Mouse (Mus musculus) spleen, embryonic (tissue): ENCODE results near the gene Prnd.

ENCODE experiments used
- CTCF ChIA-PET: fragments of 350-600 bp; sonication (Branson Sonifier 250); formaldehyde crosslinking; loops from one replicate; lab custom pipeline; 2022; lab: Charles Lee

Prnd gene

DNA sequence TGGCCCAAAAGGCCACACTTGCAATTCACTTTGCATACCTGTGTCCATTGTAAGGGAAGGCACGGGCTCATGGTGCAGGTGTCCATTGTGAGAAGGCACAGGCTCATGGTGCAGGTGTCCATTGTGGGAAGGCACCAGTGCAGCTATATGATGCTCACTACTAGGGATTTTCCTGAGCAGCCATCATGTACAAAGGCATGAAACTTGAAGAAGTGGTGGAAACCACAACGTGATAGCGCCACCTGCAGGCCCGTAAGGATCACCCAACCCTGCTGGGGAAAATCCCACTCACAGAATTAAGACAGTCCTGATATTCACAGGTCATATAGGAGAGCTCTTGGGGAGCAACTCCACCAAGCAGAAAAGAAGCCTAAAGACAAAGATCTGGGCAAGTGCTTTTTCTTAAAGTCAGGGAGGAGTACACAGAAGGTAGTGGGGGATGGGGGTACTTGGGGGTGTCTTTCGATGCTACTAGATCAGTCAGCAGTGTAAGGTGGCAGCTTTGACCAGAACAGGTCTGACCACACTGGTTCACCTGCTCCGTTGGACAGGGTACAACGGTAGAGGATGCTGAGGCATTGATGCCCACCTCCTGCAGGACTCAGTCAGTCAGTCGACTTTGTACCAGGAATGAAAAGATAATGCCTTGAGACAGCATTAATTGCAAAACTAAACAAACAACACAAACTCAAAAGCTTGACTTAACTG is 11.1 kb upstream of the Prnd start:
- CTCF ChIA-PET, result no interaction called here

DNA sequence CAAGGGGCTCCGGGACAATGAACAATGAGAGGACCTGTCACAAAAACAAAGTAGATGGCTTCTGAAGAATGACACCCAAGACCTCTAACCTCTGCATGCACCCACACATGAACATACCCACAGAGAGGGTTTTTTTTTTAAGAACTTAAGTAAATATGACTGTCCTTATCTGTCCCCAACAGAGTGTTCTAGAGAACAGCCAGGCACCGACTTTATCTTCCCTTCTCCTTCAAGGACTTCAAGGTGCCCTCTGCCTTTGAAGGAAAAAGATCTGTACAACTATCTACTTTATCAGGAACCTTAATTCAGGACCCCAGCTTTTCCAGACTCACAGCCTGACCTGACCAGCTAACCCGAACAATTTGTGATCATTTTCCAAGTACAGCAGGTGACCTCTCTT is 10.2 kb upstream of the Prnd start:
- CTCF ChIA-PET, result no interaction called here

DNA sequence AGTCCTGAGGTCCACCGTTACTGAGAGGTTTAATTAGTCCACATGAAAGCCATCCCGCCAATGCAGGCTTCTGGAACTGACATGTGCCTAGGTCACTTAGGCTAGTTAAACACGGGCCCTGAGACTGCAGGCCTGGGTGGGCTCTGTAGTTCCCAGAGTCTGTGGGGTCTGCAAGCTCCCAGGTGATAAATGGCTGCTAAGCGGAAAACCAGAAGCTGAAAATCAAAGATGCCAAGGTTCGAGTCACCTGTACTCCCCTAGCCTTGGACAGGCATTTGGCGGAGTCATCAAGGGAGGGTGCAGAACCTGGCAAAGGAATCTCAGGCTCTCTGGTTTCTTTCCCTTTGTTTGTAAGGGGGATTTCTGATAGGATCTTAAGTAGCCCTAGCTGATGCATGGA is 9.2 kb upstream of the Prnd start:
- CTCF ChIA-PET, result no interaction called here

DNA sequence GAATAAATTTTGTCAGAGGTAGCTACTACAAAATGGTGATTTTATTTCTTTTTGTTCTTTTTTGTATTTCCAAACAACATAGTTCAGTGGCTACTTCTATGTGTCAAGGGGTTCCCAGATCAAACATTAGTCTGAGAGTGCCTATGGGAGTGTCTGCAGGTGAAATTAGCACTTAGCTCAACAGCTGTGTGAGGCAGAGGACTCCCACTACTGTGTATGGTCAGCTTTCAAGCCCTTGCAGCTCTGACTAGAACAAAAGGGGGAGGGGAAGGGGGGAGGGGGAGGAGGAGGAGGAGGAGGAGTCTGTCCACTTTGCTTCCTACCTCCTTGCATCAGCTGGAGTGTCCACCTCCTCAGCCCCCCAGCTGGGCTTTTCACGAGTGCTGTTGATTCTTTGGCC is 6.3 kb upstream of the Prnd start:
- CTCF ChIA-PET, result no interaction called here

DNA sequence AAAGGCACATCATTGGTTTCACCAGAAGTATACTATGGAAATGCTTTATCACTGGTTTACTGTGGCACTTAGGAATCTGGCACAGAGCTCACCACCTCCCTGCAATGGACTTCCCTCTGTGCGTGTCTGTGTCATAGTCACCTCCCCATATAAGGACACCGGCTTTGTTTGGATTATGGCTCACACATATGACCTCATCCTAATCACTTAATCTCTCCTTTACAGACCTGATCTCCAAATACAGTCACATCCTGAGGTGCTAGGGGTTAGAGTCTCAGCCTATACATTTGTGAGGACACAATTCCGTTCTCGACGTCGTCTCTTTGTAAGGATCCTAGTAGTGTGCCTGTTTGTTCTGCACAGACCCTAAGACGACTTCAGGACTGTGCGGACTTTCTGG is 5.4 kb upstream of the Prnd start:
- CTCF ChIA-PET, result no interaction called here

DNA sequence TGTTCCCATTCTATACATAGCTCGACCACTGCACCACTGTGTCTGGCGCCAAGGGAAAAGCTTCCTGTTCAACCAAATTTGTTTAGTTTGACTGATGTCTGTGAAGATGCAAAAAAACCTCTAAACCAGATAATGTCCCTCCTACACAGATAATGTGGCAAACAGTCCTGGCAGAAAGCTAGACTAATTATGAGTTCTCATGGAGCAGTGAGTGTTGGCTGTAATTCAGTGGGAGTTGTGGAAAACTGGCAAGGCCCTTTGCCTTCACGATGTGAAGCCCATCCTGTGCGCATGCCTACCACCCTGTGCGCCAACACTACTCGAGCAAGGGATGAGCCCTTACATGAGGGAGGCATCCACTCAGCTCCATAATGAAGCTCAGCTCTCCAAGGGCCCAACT is 4.9 kb upstream of the Prnd start:
- CTCF ChIA-PET, result no interaction called here

DNA sequence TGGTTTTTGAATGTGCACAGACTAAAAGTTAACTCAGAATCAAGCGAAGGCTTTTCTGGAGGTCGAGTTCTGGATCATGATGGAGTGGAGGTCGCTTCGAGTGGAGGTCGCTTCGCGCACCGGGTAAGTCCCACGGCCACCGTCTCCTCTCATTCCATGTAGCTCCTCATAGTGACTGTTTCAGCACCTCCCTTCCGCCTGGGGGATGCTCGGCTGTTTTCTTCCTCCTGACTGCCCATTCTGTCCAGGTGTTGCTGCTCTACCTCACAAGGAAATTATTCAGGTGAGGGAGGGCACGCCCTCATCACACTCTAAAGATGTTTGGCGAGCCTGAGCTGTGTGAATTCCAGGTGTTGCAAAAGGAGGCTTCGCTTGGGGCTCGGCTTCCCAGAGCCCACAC is 4.3 kb upstream of the Prnd start:
- CTCF ChIA-PET, result no interaction called here

DNA sequence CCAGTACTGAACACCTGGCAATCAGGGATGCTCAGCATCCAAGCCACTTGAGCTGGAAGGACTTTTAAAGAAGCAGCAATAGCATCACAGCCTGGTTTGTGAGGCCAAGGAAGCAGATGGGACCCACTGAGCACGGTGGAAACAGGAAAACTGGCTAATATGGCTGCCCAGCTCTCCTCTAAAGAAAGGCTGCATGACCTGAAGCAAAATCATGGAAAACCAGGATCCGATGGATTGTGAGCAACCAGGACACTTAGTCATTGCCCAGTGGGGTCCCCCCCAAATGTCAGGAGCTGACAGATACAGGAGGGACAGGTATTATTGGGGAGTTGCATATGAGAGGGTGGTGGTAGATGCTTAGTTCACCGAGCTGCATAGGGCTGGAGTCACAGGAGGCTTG is 2.5 kb upstream of the Prnd start:
- CTCF ChIA-PET, result interaction anchor here (0.6 to 1.2 kb wide), 2 partner anchors 121 to 193 kb away, joined by 3 to 5 read pairs; no protein-coding TSS in a partner anchor

DNA sequence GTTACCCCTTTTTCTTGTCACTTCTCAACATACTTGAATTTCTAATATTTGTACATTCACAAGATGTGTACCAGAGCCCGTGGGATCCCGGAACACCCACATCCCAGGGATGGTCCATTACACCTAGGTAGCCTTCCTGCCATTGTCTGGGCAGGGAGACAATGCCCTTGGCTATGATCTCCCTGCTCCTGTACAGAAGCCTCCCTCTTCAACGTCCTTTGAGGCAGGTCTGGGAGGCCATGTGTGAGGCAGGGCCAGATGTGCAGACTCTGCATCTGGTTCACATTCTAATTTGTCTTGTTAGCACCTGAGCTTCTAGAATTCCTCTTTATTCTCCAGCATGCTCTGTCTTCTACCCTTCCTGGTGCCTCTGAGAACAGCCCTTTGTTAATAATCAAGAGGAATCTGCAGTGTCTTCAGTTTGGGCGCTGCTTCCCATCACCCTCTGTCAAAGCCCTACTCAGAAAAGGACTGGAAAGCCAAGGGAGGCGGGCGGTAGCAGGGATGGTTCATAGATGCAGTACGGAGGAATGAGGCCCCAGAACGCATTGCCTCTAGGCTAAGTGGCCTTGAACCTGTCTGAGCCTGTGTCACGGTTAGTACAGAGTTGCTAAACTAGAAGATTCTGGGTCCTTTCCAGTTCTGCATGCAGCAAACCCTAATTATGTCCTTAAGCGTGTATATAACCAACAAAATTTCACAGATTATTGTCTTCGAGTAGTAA is 1.6 kb upstream of the Prnd start:
- CTCF ChIA-PET, result interaction anchor here (0.6 kb wide), 1 partner anchor 192 kb away, joined by 5 read pairs; no protein-coding TSS in a partner anchor

DNA sequence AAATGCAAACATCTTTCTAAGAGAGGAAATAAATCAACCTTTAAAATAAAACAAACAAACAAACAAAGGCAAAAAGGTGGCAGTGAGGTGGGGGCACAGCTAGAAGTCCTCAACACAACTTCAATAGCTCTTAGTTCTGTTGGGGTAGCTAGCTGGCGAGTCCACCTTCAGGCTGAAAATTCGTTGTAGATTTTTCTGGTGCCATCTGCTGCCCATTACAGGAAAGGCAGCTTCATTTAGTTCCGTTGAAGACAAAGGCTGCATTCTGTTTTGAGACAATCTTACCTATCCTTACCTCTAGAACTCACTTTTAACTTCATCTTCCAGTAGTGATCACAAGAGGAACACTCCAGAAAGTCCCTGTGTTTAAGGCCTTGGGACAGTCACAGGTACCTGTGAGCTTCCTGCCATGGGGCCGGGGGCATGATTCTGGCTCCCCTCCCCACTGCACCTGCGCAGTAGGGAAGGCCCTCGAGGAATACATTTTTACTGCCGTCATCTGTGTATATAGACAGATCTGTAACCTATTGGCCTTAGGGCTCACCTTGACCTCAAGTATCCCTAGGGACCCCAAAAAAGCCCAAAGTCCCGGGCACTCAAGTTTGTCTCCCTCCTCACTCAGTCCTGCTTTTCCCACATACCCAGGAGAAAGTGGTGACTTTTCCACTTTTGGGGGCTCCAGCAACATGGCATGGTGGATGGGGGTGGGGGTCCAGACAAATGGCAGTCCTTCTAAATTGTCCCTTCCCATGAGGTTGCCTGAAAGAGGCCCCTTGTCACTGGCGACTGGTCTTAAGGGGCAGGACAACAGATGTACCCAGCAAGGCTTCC is 679 bp upstream of the Prnd start:
- CTCF ChIA-PET, result no interaction called here

DNA sequence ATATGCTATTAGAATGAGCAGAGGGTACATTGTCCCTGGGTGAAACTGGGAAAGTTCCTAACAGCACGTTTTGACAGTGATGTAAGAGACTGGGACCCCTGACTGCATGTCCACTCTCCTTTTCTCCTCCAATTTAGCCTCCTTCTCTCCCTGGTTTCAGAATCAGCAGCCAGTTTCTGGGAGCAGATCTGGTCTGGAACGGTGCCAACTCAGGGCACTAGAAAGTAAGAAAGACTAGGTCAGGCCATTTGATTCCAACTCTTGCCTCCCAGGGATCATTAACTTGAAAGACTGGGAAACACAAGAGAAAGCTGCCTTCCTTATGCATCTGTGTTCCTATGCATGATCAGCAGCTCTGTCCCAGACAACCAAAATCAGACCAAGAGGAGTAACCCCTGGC is 1.8 kb downstream of the Prnd start:
- CTCF ChIA-PET, result no interaction called here

DNA sequence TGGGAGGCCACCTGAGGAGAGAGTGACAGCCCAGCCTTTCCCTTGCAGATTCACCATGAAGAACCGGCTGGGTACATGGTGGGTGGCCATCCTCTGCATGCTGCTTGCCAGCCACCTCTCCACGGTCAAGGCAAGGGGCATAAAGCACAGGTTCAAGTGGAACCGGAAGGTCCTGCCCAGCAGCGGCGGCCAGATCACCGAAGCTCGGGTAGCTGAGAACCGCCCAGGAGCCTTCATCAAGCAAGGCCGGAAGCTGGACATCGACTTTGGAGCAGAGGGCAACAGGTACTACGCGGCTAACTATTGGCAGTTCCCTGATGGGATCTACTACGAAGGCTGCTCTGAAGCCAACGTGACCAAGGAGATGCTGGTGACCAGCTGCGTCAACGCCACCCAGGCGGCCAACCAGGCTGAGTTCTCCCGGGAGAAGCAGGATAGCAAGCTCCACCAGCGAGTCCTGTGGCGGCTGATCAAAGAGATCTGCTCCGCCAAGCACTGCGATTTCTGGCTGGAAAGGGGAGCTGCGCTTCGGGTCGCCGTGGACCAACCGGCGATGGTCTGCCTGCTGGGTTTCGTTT is 2.4 kb downstream of the Prnd start:
- CTCF ChIA-PET, result no interaction called here

DNA sequence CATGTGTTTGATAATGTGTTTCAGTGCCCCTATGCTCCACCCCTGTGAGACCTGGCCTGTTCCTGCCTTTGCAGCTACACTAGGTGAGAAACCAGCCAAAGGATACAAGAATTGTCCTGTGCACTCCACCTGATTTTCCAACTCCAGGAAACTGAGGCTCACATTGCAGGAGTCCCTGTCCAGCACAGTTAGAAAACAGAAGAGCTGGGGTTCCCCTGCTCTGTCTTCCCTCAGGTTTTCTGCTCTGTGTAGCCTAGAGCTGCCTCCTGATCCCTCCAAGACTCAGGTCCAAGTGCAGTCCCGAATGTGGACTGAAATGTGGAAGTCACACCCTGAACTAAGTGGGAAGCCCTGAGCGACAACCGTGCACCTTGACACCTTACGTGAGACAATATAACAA is 3.0 kb downstream of the Prnd start:
- CTCF ChIA-PET, result interaction anchor here (0.7 kb wide), 1 partner anchor 128 kb away, joined by 5 read pairs; no protein-coding TSS in a partner anchor

DNA sequence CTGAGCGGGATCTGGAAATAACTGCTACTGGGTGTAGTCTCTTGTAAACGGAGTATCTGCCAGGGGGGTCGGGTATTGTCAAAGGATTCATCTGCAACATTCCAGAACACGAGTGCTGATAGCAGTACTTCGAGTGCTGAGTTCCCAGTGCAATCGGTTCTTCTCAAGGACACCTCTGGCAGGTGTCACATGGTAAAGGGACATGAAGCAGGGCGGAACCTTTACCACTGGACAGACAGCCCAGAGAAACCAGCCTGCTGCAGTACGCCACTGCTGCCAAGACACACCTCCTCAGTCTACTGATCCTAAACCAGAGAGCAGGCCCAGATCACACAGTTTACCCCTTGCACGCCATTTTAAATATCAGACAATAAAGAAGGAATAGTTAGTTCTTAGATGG is 4.2 kb downstream of the Prnd start:
- CTCF ChIA-PET, result interaction anchor here (0.7 kb wide), 1 partner anchor 129 kb away, joined by 3 read pairs; no protein-coding TSS in a partner anchor

DNA sequence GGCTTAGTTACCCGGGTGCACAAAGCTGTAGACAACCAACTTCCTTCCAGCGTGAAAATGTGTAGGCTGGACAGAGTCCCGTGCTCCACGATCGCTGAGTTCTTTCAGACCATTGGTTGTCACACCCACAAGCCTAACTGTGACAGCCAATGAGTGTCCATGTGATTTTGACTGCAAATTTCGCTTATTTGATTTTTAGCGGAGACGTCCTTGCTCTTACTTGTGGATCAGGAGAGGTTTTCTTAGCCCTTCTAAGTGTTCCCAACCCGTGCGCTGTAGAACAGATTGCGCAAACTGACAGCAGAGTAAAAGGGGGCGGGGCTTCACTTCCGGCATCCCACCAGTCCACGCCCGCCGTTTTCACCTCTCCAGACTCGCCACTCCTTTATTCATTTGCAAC is 4.6 kb downstream of the Prnd start:
- CTCF ChIA-PET, result no interaction called here

DNA sequence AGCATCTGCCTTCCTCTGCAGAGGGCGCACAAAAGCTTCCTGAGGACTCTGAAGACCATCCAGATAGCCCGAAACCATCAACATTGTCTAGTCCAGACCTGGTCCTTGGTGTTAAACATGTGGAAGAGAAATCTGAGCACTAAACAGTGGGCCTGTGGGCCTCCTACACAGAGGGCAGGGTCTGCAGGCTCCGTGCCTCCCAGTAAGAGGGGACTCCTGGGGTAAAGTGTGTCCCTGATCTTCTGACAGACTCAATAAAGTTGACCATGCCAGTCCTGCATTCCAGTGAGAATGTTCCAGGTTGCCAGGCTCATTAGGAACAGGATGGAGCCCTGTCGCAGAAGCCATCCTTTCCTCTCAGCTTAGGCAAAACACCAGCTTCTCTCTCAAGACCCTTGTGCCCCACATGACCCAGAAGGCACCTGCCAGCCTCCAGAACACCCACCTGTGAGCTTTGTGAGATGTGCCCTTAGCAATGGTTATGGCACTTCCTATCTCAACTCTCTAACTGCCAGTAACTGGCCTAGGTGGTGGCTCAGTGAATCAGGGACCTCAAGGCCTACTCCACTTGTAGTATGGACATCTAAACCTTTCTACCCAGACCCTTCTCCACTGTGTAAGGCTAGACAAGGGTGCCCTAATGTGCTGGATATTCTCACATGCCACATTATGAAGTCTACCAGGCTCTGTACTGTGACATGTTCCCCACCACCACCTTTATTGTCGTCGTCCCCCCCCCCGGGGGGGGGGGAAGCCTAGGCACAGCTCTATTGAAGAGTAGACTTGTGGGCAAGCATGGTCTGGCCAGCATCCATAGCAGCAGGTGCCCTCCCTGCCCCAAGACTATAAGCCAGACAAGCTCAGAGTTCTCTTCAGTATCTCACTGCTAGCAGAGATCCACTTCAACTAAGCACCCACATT is 5.9 kb downstream of the Prnd start:
- CTCF ChIA-PET, result interaction anchor here (0.6 kb wide), 1 partner anchor 168 kb away, joined by 7 read pairs; no protein-coding TSS in a partner anchor

DNA sequence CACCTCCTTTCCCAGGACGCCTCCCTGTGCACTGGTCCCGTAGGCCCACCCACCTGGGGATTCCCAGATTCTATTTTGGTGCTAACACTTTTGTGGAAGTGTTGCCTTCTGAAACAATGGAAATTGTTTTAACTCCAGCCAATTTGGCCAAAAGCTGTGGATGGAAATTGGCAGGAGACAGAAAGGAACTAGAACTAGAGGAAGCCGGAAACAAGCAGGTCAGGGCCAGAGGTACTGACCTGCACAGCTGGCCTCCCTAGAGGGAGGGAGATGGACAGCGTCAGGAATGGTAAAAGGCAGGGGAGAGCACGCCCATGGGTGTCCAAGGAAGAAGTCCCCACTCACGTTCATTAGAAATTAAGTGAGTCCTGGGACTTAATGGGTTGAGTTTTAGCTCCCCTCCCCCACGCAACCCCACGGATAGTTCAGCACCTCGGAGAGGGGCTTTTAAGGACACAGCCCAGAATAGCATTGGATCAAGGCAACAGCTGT is 7.1 kb downstream of the Prnd start:
- CTCF ChIA-PET, result no interaction called here

DNA sequence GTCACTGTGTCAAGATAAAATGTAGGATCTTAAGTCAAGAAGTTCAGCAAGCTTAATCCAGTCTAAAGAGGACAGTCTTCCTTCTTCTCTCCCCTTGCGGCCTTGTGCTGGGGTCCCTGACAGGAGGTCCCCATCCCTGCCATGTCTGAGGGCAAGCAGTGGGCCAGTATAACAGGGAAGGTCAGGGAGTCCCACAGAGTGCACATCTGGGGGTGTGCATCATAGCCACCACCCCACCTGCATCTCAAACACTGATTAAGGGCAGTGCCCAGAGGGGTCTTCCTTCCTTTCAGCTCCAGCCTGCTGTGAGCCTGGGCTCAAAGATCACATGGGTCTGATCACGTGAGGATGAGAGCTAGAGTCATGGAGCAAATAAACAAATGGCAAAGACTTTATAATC is 11.0 kb downstream of the Prnd start:
- CTCF ChIA-PET, result no interaction called here

DNA sequence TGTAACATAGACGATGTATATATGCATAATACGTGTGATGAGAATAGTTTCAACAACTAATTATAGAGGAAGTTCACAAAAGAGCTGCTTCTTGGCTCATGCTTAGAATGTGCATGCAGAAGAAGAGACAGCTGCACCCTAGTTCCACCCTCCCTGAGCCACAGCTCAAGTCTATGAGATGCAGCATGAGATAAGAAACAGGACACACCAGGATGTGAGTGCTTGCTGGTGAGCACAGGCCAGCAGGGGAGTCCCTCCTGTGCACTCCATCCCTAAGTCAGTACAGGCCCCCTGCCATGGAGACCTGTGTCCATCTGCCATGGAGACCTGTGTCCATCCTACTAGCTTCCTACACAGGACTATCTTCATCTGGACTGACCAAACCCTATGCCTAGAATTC is 19.9 kb downstream of the Prnd start:
- CTCF ChIA-PET, result no interaction called here

DNA sequence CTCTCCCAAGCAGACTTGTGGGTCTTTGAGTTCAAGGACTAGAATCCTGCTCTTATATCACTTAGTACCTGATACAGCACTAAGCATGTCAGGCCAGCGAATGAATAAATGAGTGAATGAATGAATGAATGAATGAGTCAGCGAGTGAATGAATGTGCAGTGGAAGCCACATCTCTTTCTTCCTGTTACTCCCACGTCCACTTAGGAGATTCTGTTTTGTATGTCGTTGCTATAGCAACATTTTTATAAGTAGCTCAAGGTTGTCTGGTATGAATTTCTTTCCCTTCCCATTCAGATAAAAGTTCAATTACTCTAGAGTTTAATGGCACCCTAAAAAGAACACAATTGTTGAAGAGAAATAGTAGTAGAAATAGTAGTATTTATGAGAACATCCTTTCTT is 20.4 kb downstream of the Prnd start:
- CTCF ChIA-PET, result no interaction called here

DNA sequence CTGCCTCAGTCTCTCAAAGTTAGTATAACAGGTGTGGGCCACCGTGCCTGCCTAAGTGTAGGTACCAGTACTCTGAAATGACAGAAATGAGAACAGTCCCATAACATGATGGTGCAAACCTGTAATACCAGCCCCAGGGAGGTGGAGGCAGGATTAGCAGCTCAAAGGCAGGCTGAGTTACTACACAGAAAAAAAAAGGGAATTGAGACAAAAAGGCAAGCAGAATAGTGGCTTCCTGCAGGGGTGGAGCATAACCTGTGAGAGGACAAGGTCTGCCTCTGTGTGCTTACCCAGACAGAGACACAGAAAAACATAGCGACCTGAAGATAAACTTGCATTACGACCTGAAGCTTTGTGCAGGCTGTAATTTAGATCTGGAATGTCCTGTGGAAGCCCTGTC is 26.0 kb downstream of the Prnd start:
- CTCF ChIA-PET, result no interaction called here
